Mouse (Mus musculus): ENCODE measurements around the gene Tmem8b.

- TF ChIP-seq CTCF (IDR thresholded peaks at IDR 0.05; ENCODE audit: insufficient read depth, low read length) (no peak), POLR2A (IDR thresholded peaks at IDR 0.05; ENCODE audit: borderline replicate concordance, extremely low read depth, low read depth, low read length) (no peak)
Measured at GRCm38 (mm10) chr4:43679416-43680043, 10.8 kb downstream of the Tmem8b start.
